Mouse (Mus musculus) thymus, postnatal 25 days (tissue): ENCODE results near the gene Myo18b.
A peak's percentile ranks its signal among the peaks of the same experiment; 100 is the strongest.

Source experiments
- DNase-seq: peaks from one replicate; pipeline ENCODE4 v3.0.0; 2022

The Myo18b gene

GRCm38 (mm10) chr5:112744571-112744970, 151.6 kb downstream of the Myo18b start:
- DNase-seq = no peak

DNA sequence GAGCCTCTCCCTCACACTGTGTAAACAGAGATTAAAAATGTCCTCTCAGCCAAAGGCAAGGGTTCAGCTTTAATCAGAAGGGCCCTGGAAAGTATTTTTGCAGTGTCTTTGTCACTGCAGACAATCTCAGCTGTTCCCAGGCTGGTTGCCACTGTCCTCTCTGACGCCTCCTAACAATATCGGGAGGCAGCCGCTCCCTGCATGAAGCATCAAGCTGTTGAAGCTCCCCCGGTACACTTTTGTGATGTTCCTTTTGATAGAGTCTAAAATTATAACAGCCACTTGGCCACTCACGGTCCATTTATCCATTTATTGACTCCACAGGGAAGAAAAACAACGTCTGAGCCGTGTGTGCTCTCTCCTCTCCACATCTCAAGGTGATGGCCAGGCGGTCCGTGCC, 153.0 kb downstream of the Myo18b start:
- no peak for DNase-seq

DNA sequence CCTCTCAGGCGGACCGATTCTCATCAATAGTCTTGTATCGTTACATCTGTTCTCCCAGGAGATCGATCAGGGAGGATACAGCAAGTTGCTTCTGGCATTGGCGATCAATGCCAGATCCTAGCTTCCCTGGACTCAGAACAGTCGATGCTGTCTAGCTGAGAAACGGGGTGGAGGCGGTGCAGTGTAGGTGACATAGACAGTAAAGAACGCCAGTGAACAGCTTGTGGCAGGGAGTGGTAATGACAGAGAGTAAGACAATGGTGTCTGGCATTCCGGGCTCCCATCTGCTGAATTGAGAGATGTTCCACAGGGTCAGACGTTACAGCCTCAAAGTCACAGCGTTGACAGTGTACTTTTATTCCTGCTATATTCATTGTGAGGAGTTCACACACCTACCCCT, 155.5 kb downstream of the Myo18b start:
- no peak for DNase-seq

DNA sequence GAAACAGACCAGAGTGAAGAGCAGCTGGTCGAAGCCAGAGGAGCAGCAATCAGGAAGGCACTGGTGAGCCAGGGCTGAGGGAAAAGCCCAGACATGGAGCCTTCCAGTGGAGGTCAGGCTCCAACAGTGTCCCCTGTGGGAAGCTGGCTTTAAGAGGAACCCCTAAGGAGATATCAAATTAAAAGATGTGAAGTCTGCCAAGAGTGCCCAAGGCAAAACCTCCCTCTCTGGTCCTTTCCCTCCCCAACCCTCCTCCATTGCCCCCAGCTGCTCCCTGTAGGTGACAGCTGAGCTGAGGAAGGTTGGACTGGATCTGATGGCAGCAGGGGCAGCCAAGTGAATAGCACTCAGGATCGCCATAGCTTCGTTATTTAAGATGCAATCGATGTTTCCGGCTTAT, 161.1 kb downstream of the Myo18b start:
- DNase-seq = no peak

DNA sequence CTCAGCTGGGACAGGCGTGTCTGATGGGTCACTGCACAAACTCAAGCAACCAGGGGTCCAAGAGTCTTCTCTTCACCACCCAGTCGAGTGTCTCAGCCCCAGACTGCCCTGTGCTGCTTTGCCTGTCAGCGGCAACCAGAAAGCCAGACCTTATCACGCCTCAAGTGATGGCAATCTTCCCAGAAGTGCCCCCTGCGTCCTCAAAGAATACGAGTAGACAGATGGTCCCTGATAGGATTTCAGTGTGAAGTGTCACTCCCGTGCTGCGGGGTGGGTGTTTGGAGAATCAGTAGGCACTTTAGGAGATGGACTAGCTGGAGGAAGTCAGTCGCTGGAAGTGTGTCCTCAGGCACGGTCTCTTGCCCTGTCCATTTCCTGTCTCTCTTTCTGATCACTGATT, 165.6 kb downstream of the Myo18b start:
- no peak for DNase-seq

DNA sequence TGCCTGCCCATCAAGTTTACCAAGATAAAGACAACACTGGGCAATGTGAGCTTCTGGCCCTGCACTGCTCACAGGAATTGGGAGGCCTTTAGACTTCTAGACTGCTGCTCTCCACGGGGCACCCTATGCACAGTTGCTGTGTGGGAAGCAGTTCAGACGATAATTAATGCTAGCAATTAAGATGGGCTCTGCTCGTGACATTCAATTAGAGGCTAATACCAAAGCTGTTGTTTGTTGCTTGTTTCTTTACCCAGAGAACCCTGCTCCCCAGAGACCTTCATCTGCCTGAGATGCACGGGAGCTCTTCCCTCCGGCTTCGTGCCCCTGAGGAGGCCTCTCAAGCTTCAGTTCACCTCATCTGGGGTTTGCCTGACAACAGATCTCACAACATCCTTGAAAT, 167.7 kb downstream of the Myo18b start:
- no peak for DNase-seq

DNA sequence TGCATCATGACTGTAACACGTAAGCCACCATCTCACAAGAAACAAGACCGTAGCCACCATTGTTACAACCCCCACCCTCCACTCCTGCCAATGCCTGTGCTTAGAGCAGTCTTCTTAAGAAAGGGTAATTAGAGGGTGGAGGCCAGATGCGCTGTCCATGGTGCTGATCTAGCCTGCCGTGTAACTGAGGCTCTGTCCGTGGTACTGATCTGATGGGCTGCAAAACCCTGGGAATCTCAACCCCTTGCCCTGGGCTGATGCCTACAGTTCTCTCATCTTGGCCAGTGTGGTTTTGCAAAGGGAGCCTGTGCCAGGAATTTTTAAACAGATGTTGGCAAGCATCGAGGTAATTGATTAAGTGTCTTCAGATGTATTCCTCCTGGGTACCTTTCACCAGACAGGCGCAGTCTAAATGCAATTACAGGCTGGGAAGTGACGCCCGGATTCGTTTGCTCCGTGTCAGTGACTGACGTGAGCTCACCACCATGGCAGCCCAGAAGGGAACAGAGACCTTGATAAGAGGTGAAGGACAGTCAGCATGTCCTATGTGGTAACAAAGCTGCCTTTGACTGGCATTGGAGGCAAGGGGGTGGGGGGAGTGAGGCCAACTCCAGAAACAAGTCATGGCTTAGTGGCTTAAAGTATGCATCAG, 177.4 kb downstream of the Myo18b start:
- peak; percentile 44 for DNase-seq

GRCm38 (mm10) chr5:112714679-112715446, 181.3 kb downstream of the Myo18b start:
- DNase-seq = no peak

GRCm38 (mm10) chr5:112709831-112710230, 186.3 kb downstream of the Myo18b start:
- no peak for DNase-seq

DNA sequence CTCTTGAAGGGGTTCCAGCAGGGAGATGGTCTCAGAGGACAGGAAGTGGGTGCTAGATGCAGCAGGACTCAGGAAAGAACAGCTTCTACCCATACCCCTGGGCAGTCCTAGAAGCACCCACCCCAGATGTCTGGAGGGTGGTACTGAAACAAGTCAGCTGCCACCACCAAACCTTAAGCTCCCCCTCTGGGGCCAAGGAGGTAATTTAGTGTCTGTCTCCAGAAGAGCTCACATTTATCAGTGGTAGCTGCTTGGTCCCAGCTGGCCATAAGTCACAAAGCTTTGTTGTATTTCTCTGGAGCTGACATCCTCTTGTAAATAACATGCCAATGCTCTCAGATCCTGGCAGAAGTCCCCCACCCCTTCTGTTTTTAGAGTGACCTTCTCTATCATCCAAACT, 187.7 kb downstream of the Myo18b start:
- no peak for DNase-seq

GRCm38 (mm10) chr5:112707478-112707877, 188.7 kb downstream of the Myo18b start:
- no peak for DNase-seq

DNA sequence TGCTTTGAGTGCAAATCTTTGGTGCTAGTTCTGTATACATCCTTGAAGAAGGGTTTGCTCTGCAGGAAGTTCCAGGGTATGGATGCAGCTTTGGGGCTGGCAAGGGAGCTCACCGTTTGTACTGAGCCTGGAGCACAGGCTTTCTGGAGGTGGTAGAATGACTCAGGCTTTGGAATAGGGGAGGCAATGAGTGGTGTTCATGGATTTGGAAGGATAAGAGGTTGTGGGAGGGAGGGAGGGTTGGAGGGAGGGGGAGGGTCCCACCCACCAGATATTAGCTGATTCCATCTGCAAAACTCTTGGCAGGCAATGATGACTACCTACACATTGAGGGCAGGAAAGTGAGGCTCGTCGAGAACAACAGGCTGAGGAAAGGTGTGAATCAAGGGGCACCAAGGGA, 195.4 kb downstream of the Myo18b start:
- no peak for DNase-seq

- no peak for DNase-seq
Measured at GRCm38 (mm10) chr5:112696683-112697082, 199.5 kb downstream of the Myo18b start.

DNA sequence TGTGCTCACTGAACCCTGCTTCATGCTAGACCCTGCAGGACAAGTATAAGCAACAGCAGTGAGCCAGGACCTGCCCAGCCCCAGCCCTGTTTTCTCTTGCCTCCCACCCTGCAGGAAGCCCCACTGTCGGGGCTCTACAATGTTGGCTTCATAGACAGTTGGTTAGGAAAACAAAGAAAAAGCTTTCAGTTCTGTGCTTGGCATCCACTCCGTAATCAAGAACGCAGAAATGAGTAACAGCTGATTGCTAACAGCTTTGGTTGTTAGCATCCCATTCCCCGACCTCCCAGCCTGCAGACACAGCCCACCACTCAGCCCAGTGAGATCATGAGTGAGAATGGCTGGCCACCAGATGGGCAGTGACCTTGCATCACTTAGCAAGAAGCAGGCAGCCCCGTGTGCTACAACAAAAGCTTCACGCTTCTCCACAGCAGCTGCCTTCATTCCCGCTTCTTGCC, 200.9 kb downstream of the Myo18b start:
- DNase-seq = no peak

DNA sequence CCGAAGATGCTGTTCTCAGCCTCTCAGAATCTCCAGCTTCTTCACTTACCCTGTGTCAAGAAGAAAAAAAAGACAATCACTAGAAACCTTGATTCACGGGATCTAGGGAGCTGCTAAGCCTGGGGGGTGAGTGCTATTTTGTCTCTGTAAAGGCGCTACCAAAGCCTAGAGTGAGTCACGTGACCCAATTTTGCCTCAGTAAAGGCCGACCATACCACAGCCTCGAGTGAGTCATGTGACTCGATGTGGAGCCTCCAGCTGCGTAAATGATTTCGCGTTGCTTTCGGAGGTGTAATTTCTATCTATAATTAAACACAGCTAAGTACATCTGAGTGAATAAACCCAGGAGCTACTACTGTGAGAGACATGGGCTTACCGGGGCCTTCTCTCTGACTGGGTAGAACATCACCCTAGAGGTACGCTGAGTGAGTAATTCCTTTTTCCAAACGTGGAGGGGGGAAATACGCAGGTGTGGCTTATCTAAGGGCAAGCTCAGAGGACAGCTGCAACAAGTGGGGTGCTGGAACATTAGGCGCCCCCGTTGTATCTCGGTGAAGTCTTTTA, 202.8 kb downstream of the Myo18b start:
- no peak for DNase-seq

DNA sequence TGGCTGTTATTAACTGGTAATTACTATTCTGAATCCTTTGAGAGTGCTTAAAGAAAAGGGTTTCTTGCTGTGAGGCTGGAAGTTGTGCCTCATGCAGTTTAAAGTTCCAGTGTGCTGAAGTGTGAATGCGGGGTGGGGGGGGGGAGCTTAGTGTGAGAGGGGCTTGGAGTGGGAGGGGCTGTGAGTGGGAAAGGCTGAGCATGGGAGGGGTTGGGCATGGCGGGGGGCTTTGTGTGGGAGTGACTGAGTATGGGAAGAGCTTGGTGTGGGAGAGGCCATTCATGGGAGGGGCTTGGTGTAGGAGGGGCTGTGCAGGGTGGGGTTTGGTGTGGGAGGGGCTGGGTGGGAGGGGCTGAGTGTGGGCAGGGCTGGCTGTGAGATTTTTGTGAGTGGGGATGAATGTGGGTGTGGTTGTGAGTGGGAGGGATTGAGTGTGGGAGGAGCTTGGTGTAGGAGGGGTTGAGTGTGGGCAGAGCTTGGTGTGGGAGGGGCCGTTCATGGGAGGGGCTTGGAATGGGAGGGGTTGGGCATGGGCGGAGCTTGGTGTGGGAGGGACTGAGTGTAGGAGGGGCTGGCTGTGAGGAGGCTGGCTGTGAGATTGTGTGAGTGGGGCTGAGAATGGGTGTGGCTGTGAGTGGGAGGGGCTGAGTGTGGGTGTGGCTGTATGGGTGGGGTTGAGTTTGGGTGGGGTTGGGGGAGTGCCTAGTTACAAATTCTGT, 208.9 kb downstream of the Myo18b start:
- DNase-seq = no peak

DNA sequence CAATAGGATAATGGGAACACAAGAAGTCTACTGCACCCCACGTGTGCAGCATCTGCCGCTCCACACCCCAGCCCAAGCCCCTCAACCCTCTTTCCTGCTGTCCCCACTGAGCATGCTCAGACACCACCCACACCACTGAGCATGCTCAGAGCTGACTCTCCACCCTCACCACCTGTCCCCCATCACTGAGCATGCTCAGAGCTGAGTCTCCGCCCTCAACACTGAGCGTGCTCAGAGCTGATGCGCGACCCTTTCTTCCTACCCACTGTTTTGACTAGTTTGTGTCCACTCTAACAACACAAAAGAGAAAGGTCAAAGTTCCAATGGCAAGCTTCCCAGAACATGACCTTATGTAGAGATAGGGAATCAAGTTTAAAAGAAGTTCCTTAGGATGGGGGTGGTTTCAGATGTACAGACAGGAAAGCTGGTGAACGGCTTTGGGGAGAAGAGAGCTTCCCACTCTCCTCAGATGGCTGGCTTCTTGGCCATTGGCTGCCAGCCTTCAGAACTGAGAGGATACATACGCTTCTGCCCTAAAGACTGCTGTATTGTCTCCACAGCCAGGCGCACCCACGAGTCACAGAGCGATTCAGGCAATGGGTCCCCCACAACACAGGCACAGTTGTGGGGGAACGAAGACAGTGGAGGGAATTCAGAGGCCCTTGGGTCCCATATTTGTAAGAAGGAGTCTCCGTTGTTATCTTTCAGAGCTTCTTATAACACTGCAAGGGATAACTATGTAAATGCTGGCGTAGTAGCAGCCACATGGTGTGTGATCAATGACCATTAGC, 209.7 kb downstream of the Myo18b start:
- DNase-seq = no peak

DNA sequence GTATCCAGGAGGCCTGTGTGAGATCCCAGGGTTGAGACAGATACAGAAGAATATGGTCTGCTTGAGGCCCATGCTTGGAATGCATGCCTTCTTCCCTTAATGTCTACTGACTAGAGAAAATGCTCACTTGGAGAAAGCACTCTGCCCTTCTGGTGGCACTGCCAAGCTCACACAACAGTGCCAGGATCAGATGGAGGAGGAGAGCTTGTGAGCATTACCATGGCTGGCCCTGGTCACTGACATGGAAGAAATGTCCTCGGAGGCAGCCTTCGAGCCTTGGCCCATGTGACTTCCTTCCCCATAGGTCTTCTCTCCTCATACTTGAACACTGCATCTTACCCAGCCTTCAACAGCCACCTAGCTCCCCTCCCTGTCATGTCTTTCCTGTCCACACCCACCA, 216.9 kb downstream of the Myo18b start:
- no peak for DNase-seq

GRCm38 (mm10) chr5:112678153-112678552, 218.0 kb downstream of the Myo18b start:
- no peak for DNase-seq

DNA sequence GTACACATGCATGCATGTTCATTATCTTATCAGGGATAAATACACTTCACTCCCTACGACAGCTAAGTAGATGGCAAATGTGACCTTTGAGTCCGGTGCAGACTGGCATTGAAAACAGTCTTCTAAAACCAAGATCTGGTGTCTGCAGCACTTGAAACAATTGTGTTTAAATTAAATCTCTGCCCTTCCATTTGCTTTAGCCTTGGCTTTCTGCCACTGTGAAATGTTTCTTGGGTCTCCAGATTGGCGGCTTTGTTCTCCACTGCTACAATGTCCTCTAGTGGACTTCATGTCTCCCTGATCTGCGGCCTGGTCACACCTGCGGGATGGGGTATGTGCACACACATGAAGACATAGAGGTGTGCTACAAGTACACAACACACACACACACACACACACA, 221.4 kb downstream of the Myo18b start:
- no peak for DNase-seq

GRCm38 (mm10) chr5:112672457-112672856, 223.7 kb downstream of the Myo18b start:
- DNase-seq = no peak

DNA sequence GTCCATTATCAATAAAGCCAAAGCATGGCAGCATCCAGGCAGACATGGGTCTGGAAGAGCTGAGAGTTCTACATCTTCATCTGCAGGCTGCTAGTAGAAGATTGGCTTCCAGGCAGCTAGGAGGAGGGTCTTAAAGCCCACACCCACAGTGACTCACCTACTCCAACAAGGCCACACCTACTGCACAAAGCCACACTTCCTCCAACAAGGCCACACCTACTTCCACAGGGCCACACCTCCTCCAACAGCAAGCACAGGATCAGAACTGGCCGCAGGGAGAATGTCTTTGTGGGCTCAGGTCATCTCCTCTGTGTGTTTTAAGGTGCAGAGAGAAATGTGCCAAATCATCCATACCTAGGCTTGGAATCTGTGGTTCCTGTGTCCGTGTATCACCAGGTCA, 224.2 kb downstream of the Myo18b start:
- DNase-seq = no peak

GRCm38 (mm10) chr5:112667153-112667552, 229.0 kb downstream of the Myo18b start:
- DNase-seq = no peak
